Mouse (Mus musculus) ES-Bruce4 (cell line): Measurements from ENCODE around the gene Tram2.

Experiments used
- CTCF ChIP-seq: IDR thresholded peaks from one replicate; pipeline ENCODE4 v1.8.1; 2011; ENCODE audit warnings: low read depth, low read length
- EP300 ChIP-seq: IDR thresholded peaks from 2 replicates; pipeline ENCODE4 v1.6.1; 2011; ENCODE audit warnings: low read depth, low read length; ENCODE audit not compliant: insufficient read depth
- POLR2A ChIP-seq: IDR thresholded peaks from one replicate; pipeline ENCODE4 v1.8.1; 2011; ENCODE audit warnings: low read length; ENCODE audit not compliant: insufficient read depth

DNA sequence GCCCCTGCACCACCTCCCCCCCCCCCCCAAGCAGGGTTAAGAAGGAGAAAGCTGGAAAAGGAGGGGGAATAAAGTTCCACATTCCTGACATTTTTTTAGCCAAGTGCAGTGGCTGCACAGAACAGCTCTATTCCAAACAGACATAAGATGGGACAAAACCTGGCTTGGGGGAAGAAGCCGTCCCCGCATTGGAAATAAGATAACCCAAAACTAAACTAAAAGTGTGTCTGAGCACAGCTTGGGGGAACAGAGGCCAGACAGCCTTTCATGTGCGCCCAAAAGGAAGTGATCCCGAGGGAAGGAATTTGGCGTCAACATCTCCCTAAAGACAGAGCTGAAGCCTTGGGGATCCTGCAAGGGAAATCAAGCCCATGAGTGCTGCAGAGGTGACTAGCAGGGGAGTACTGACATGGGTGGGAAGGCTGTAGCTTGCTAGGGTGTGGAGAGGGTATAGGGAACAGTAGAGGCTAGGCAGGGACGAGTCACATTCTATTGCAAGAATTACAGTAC is 3.0 kb downstream of the Tram2 start:
- TF ChIP-seq POLR2A, result no peak
- TF ChIP-seq EP300, result no peak
- TF ChIP-seq CTCF, result no peak
